Mouse (Mus musculus): ENCODE data around the gene Sh2d4b.

Sh2d4b gene

GRCm38 (mm10) chr14:40893196-40893595, at the start of gene Sh2d4b:
Gene Sh2d4b, minus strand, starts transcription at chr14:40893266.
- in situ Hi-C loops (cut with MboI; ENCODE audit: unreplicated experiment in 2 of 2) = no loop called here

- in situ Hi-C loops (cut with MboI; ENCODE audit: unreplicated experiment in 2 of 2) = no loop called here
These were observed 49.4 kb upstream of the Sh2d4b start for GRCm38 (mm10) chr14:40942429-40942828.

GRCm38 (mm10) chr14:40938380-40938987, 45.4 kb upstream of the Sh2d4b start:
- in situ Hi-C loops (cut with MboI; ENCODE audit: unreplicated experiment in 2 of 2) = no loop called here

- in situ Hi-C loops (cut with MboI; ENCODE audit: unreplicated experiment in 2 of 2) = no loop called here
These were observed 44.0 kb upstream of the Sh2d4b start for GRCm38 (mm10) chr14:40937052-40937451.

GRCm38 (mm10) chr14:40935481-40935880, 42.4 kb upstream of the Sh2d4b start:
- in situ Hi-C loops (cut with MboI; ENCODE audit: unreplicated experiment in 2 of 2) = no loop called here

GRCm38 (mm10) chr14:40935054-40935453, 42.0 kb upstream of the Sh2d4b start:
- in situ Hi-C loops (cut with MboI; ENCODE audit: unreplicated experiment in 2 of 2) = no loop called here

GRCm38 (mm10) chr14:40933328-40933727, 40.3 kb upstream of the Sh2d4b start:
- in situ Hi-C loops (cut with MboI; ENCODE audit: unreplicated experiment in 2 of 2) = no loop called here

- in situ Hi-C loops (cut with MboI; ENCODE audit: unreplicated experiment in 2 of 2) = no loop called here
These were observed 39.2 kb upstream of the Sh2d4b start for GRCm38 (mm10) chr14:40932225-40932624.

GRCm38 (mm10) chr14:40931115-40931829, 38.2 kb upstream of the Sh2d4b start:
- in situ Hi-C loops (cut with MboI; ENCODE audit: unreplicated experiment in 2 of 2) = no loop called here

GRCm38 (mm10) chr14:40929943-40930342, 36.9 kb upstream of the Sh2d4b start:
- in situ Hi-C loops (cut with MboI; ENCODE audit: unreplicated experiment in 2 of 2) = no loop called here

GRCm38 (mm10) chr14:40928897-40929296, 35.8 kb upstream of the Sh2d4b start:
- in situ Hi-C loops (cut with MboI; ENCODE audit: unreplicated experiment in 2 of 2) = no loop called here

- in situ Hi-C loops (cut with MboI; ENCODE audit: unreplicated experiment in 2 of 2) = no loop called here
These were observed 34.0 kb upstream of the Sh2d4b start for GRCm38 (mm10) chr14:40927041-40927440.

- in situ Hi-C loops (cut with MboI; ENCODE audit: unreplicated experiment in 2 of 2) = loop anchor here (5.0 kb wide), 1 partner anchor 48 kb away; no protein-coding TSS in a partner anchor
These were observed 31.5 kb upstream of the Sh2d4b start for GRCm38 (mm10) chr14:40924378-40925113.

GRCm38 (mm10) chr14:40921241-40921640, 28.2 kb upstream of the Sh2d4b start:
- in situ Hi-C loops (cut with MboI; ENCODE audit: unreplicated experiment in 2 of 2) = loop anchor here (5.0 kb wide), 1 partner anchor 51 kb away; no protein-coding TSS in a partner anchor

- in situ Hi-C loops (cut with MboI; ENCODE audit: unreplicated experiment in 2 of 2) = loop anchor here in 1 of 2 experiments (10.0 kb wide), 1 partner anchor 1385 kb away; no protein-coding TSS in a partner anchor
These were observed 26.5 kb upstream of the Sh2d4b start for GRCm38 (mm10) chr14:40919521-40919920.

- in situ Hi-C loops (cut with MboI; ENCODE audit: unreplicated experiment in 2 of 2) = loop anchor here in 1 of 2 experiments (10.0 kb wide), 1 partner anchor 1384 kb away; no protein-coding TSS in a partner anchor
These were observed 25.4 kb upstream of the Sh2d4b start for GRCm38 (mm10) chr14:40918477-40918876.

GRCm38 (mm10) chr14:40917632-40918031, 24.6 kb upstream of the Sh2d4b start:
- in situ Hi-C loops (cut with MboI; ENCODE audit: unreplicated experiment in 2 of 2) = loop anchor here in 1 of 2 experiments (10.0 kb wide), 1 partner anchor 1383 kb away; no protein-coding TSS in a partner anchor

GRCm38 (mm10) chr14:40916667-40917066, 23.6 kb upstream of the Sh2d4b start:
- in situ Hi-C loops (cut with MboI; ENCODE audit: unreplicated experiment in 2 of 2) = loop anchor here in 1 of 2 experiments (10.0 kb wide), 1 partner anchor 1382 kb away; no protein-coding TSS in a partner anchor

GRCm38 (mm10) chr14:40915838-40916237, 22.8 kb upstream of the Sh2d4b start:
- in situ Hi-C loops (cut with MboI; ENCODE audit: unreplicated experiment in 2 of 2) = loop anchor here in 1 of 2 experiments (10.0 kb wide), 1 partner anchor 1381 kb away; no protein-coding TSS in a partner anchor

- in situ Hi-C loops (cut with MboI; ENCODE audit: unreplicated experiment in 2 of 2) = loop anchor here (5.0 to 10.0 kb wide), 5 partner anchors 118 to 1382 kb away; no protein-coding TSS in a partner anchor
These were observed 21.6 kb upstream of the Sh2d4b start for GRCm38 (mm10) chr14:40914701-40915100.

- in situ Hi-C loops (cut with MboI; ENCODE audit: unreplicated experiment in 2 of 2) = loop anchor here (5.0 to 10.0 kb wide), 5 partner anchors 119 to 1381 kb away; no protein-coding TSS in a partner anchor
These were observed 20.6 kb upstream of the Sh2d4b start for GRCm38 (mm10) chr14:40913709-40914108.

Measured in v-Abl transformed pro-B cells (cell line).